Mouse (Mus musculus) megakaryocyte, embryonic 14.5 days (primary cell): ENCODE data around the gene B4galnt3. TPM values are rescaled to one million over a fixed set of nuclear protein-coding genes. Genes with fewer than 3 reads are reported as not detected.

Experiments
- H3K27me3 ChIP-seq: replicated peaks from 2 replicates; pipeline ENCODE3; 2012; ENCODE audit warnings: inconsistent platforms
- H3K36me3 ChIP-seq: replicated peaks from 2 replicates; pipeline ENCODE3; 2012; ENCODE audit warnings: low read length, inconsistent platforms, mixed read lengths
- H3K4me1 ChIP-seq: 2 replicates; pipeline ENCODE4 v1.6.1; 2012; ENCODE audit warnings: inconsistent platforms
- H3K4me3 ChIP-seq: replicated peaks from 2 replicates; pipeline ENCODE3; 2012; ENCODE audit warnings: moderate library complexity, mild to moderate bottlenecking, inconsistent platforms
- H3K9me3 ChIP-seq: 2 replicates; pipeline ENCODE4 v1.6.1; 2012; ENCODE audit warnings: inconsistent platforms
- FLI1 ChIP-seq: IDR thresholded peaks from 2 replicates; pipeline ENCODE4 v1.6.1; 2012; ENCODE audit warnings: low read length, inconsistent platforms, mixed read lengths
- GATA1 ChIP-seq: IDR thresholded peaks from 3 replicates; pipeline ENCODE4 v1.6.1; 2012; ENCODE audit warnings: mixed read lengths, low read length, inconsistent platforms, borderline replicate concordance
- polyA plus RNA-seq: library from polyadenylated mRNA; stranded (reverse); fragments of >175 nt; gene quantifications from 2 replicates; pipeline ENCODE4 v1.2.3, GENCODE M21; 2012; ENCODE audit warnings: low replicate concordance; ENCODE audit not compliant: insufficient read depth

Gene B4galnt3
- polyA plus RNA-seq, 1 experiment = 0.03 TPM

- H3K9me3 ChIP-seq = no peaks in the 10 kb centered on the region
Observed at GRCm38 (mm10) chr6:120230441-120230840, 63.9 kb downstream of the B4galnt3 start.

GRCm38 (mm10) chr6:120229806-120230205 is 64.6 kb downstream of the B4galnt3 start:
- Histone ChIP-seq H3K36me3 (no peaks in the 10 kb centered on the region), H3K4me3 (no peak overlapping the region), H3K9me3 (no peaks in the 10 kb centered on the region), H3K27me3 (peaks cover 65% of the 10 kb centered on the region), H3K4me1 (no peaks in the 10 kb centered on the region; the same call in 1 of the 2 replicates)
- TF ChIP-seq FLI1 (no peak), GATA1 (no peak)

More at GRCm38 (mm10) chr6:120230441-120230840, 63.9 kb downstream of the B4galnt3 start:
- Histone ChIP-seq H3K27me3 (peaks cover 63% of the 10 kb centered on the region), H3K4me1 (no peaks in the 10 kb centered on the region; the same call in 1 of the 2 replicates), H3K4me3 (no peak overlapping the region), H3K36me3 (no peaks in the 10 kb centered on the region)
- TF ChIP-seq FLI1 (no peak), GATA1 (no peak)

GRCm38 (mm10) chr6:120227068-120227467 is 67.3 kb downstream of the B4galnt3 start:
- TF ChIP-seq FLI1 = no peak
- no peak for TF ChIP-seq GATA1
- H3K36me3 ChIP-seq = no peaks in the 10 kb centered on the region
- no peaks in the 10 kb centered on the region for H3K9me3 ChIP-seq
- H3K4me1 ChIP-seq = no peaks in the 10 kb centered on the region; the same call in 1 of the 2 replicates
- H3K27me3 ChIP-seq = peaks cover 70% of the 10 kb centered on the region
- no peak overlapping the region for H3K4me3 ChIP-seq

- Histone ChIP-seq H3K27me3 (peaks cover 63% of the 10 kb centered on the region), H3K4me1 (no peaks in the 10 kb centered on the region; the same call in 1 of the 2 replicates), H3K4me3 (no peak overlapping the region), H3K36me3 (no peaks in the 10 kb centered on the region), H3K9me3 (no peaks in the 10 kb centered on the region)
- TF ChIP-seq FLI1 (no peak), GATA1 (no peak)
Observed at GRCm38 (mm10) chr6:120225355-120225754, 69.0 kb downstream of the B4galnt3 start.

GRCm38 (mm10) chr6:120222669-120223068 is 71.7 kb downstream of the B4galnt3 start:
- peaks cover 54% of the 10 kb centered on the region for H3K27me3 ChIP-seq
- H3K9me3 ChIP-seq = no peaks in the 10 kb centered on the region
- H3K36me3 ChIP-seq = no peaks in the 10 kb centered on the region
- no peak overlapping the region for H3K4me3 ChIP-seq
- no peaks in the 10 kb centered on the region; the same call in 1 of the 2 replicates for H3K4me1 ChIP-seq
- TF ChIP-seq GATA1 (no peak), FLI1 (no peak)

- Histone ChIP-seq H3K4me3 (no peak overlapping the region), H3K9me3 (no peaks in the 10 kb centered on the region), H3K27me3 (peaks cover 33% of the 10 kb centered on the region), H3K4me1 (peaks cover 23% of the 10 kb centered on the region), H3K36me3 (no peaks in the 10 kb centered on the region)
- TF ChIP-seq GATA1 (no peak), FLI1 (no peak)
Observed at GRCm38 (mm10) chr6:120219281-120219680, 75.1 kb downstream of the B4galnt3 start.

GRCm38 (mm10) chr6:120216702-120217101 is 77.7 kb downstream of the B4galnt3 start:
- Histone ChIP-seq H3K36me3 (no peaks in the 10 kb centered on the region), H3K4me1 (peaks cover 23% of the 10 kb centered on the region), H3K4me3 (no peak overlapping the region), H3K27me3 (peaks cover 10% of the 10 kb centered on the region), H3K9me3 (no peaks in the 10 kb centered on the region)
- TF ChIP-seq GATA1 = no peak
- TF ChIP-seq FLI1 = no peak

- no peak for TF ChIP-seq FLI1
- TF ChIP-seq GATA1 = no peak
- Histone ChIP-seq H3K4me3 (no peak overlapping the region), H3K36me3 (no peaks in the 10 kb centered on the region)
Observed at GRCm38 (mm10) chr6:120211536-120211935, 82.8 kb downstream of the B4galnt3 start.

GRCm38 (mm10) chr6:120206586-120206985 is 87.8 kb downstream of the B4galnt3 start:
- no peak overlapping the region for H3K4me3 ChIP-seq
- peaks cover 5% of the 10 kb centered on the region; the same call in 1 of the 2 replicates for H3K4me1 ChIP-seq
- no peaks in the 10 kb centered on the region for H3K36me3 ChIP-seq
- H3K27me3 ChIP-seq = peaks cover 80% of the 10 kb centered on the region
- no peak for TF ChIP-seq GATA1
- no peak for TF ChIP-seq FLI1
- H3K9me3 ChIP-seq = no peaks in the 10 kb centered on the region

More at GRCm38 (mm10) chr6:120211536-120211935, 82.8 kb downstream of the B4galnt3 start:
- Histone ChIP-seq H3K27me3 (peaks cover 39% of the 10 kb centered on the region), H3K9me3 (no peaks in the 10 kb centered on the region), H3K4me1 (peaks cover 18% of the 10 kb centered on the region)

- H3K4me1 ChIP-seq = peaks cover 17% of the 10 kb centered on the region
Observed at GRCm38 (mm10) chr6:120202406-120202805, 92.0 kb downstream of the B4galnt3 start.

GRCm38 (mm10) chr6:120201956-120202355 is 92.4 kb downstream of the B4galnt3 start:
- Histone ChIP-seq H3K9me3 (no peaks in the 10 kb centered on the region), H3K27me3 (peaks cover 59% of the 10 kb centered on the region), H3K4me3 (no peak overlapping the region), H3K4me1 (peaks cover 18% of the 10 kb centered on the region), H3K36me3 (no peaks in the 10 kb centered on the region)
- no peak for TF ChIP-seq GATA1
- TF ChIP-seq FLI1 = no peak

More at GRCm38 (mm10) chr6:120202406-120202805, 92.0 kb downstream of the B4galnt3 start:
- Histone ChIP-seq H3K36me3 (no peaks in the 10 kb centered on the region), H3K27me3 (peaks cover 63% of the 10 kb centered on the region), H3K4me3 (no peak overlapping the region), H3K9me3 (no peaks in the 10 kb centered on the region)
- TF ChIP-seq GATA1 (no peak), FLI1 (no peak)
